Mouse (Mus musculus) ES-E14 (cell line): Measurements from ENCODE around the gene Mfap3.

Experiments used
- MAFK ChIP-seq: IDR thresholded peaks from 2 replicates; pipeline ENCODE4 v1.6.1; 2014; ENCODE audit warnings: mild to moderate bottlenecking, low read depth, low read length, inconsistent platforms; ENCODE audit not compliant: insufficient read depth
- ZNF384 ChIP-seq: IDR thresholded peaks from 2 replicates; pipeline ENCODE4 v1.6.1; 2012; ENCODE audit warnings: low read depth, low read length, inconsistent platforms

- TF ChIP-seq ZNF384 (no peak), MAFK (no peak)
Observed at GRCm38 (mm10) chr11:57468706-57469105, 49.8 kb upstream of the Mfap3 start.
